Mouse (Mus musculus) spleen, adult 12 weeks (tissue): Measurements from ENCODE around the gene Mrfap1.

Source experiments
- DNase-seq: peaks from one replicate; pipeline ENCODE4 v3.0.0; 2022; ENCODE audit warnings: low spot score

Mrfap1 gene

GRCm38 (mm10) chr5:36796296-36797014, at the start of gene Mrfap1:
TSS of gene Mrfap1 (minus strand) at chr5:36796772.
- peak; percentile 94 for DNase-seq

DNA sequence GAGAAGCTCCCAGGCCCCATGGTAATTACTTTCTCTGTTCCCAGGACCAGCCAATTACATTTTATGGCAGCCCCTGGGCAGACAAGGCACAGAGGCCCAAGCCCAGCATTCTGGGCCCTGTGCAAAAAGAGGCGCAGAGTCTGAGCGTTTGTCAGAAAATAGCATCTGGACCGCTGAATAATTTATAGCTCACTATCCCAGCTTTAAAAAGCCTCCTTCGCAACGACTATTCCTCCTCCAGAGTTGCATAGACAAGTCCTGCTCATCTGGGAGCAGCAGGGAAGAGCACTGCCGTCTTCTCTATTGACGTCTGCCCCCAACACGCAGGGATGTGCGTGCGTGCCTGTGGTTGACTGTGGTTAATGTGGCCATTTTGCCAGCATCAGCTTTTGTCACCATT, 47.9 kb upstream of the Mrfap1 start:
- no peak for DNase-seq

DNA sequence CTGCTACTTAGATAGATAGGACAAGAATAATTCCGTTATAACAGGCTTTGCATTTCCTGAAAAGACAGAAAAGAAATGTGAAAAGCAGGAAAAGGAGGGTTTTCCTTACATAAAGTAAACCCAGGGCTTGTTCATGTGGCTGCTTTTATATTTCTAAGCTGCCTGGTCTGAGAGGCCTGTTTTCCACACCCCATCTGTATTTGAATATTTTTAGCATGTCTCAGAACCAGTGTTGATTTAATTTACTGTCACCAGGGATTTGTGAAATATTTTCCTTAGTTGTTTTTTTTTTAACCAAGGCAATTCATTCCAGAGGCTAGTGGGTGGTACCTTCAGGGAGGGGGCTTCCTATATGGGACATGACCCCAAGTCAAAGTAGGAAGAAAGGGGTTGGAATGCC, 45.1 kb upstream of the Mrfap1 start:
- no peak for DNase-seq

- no peak for DNase-seq
These were observed 43.5 kb upstream of the Mrfap1 start for GRCm38 (mm10) chr5:36840092-36840491.

- no peak for DNase-seq
These were observed 43.0 kb upstream of the Mrfap1 start for GRCm38 (mm10) chr5:36839602-36840001.

DNA sequence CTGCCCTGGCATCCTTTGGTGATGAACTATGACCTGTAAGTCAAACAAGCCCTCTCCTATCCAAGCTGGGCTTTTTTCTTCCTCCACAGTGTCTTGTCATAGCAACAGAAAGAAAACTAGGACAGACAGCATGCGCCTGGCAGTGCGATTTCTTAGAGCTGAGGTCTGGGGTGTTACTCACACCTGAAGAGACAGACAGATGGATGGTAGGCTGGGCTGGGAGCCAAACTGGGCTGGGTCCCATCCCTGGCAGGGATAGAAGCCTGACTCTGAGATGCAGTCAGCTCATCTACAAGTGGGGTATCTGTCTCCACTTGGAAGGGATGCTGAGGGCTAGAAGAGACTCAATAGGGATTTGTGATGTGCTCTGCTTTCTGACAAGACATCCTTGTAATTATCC, 42.5 kb upstream of the Mrfap1 start:
- DNase-seq, result no peak

- peak; percentile 42 for DNase-seq
These were observed 39.4 kb upstream of the Mrfap1 start for GRCm38 (mm10) chr5:36835933-36836332.

- no peak for DNase-seq
These were observed 34.7 kb upstream of the Mrfap1 start for GRCm38 (mm10) chr5:36831272-36831671.

DNA sequence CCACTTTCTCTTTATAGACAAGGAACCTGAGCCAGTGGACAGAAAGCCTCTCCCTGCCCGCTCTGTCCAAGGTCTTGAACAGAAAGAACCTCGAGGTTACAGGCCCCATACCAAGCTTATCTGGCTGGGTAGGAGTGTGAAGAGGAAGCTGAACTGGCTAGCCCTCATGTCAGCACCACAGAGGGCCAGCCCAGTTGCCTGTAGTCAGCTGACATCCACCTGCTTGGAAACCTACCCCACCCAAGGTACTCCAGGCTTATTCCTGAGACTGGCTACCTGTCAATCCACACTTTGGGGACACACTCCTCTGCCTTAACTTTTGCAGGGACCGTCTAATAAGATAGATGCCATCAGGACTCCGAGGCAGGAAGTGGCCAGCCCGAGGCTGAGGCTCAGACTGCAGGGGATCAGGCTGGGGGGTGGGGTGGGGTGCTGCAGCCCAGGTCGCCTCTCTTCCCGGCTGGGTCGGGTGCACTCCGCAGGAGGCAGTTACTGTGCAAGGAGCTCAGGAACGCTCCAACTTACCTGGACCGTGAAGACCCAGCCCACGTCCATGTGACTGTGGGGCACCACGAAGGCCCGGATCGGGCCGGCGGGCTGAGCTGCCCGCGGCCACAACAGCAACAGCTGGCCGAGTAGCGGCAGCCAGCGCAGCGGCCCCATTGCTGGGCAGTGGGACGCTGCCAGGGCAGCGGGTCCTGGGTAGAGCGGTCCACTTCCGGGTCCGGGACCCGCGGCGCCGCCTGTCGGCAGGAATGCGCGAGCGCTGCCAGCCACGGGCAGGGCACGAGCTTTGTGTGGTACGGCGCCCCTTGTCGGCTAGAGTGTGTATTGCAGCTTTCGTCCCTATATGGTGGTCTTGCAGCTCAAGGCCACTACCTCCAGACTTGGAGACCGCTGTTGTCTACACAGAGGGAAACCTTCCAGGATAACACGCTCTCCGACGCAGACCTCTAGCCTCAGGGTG, 33.6 kb upstream of the Mrfap1 start, which contains the start of gene Man2b2:
Gene Man2b2 (minus strand): TSS at position 741 of the 967 bp plus-strand sequence.
- peak; percentile 81 for DNase-seq

GRCm38 (mm10) chr5:36829098-36829497, 32.5 kb upstream of the Mrfap1 start:
- no peak for DNase-seq

GRCm38 (mm10) chr5:36822907-36823306, 26.3 kb upstream of the Mrfap1 start:
- DNase-seq, result no peak

- peak; percentile 17 for DNase-seq
These were observed 23.6 kb upstream of the Mrfap1 start for GRCm38 (mm10) chr5:36820142-36820541.

- no peak for DNase-seq
These were observed 23.2 kb upstream of the Mrfap1 start for GRCm38 (mm10) chr5:36819742-36820141.

DNA sequence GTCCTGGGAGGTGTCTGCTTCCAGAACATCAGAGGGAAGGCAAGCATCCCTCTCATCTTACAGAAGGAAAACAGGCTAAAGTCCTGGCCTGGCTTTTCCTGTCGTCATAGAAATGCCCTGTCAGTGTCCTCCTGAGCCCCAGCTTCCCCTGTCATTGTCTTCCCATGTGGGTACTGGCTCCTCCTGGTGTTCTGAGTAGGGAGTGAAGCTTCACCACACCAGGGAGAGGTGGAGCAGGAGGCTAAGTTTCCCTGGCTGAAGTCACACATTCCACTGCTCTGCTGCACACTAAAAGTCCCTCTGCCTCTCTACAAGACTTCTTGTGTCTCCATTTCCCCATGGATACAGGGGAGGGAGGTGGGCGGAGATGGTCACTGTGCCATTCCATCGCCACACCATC, 21.2 kb upstream of the Mrfap1 start:
- no peak for DNase-seq

DNA sequence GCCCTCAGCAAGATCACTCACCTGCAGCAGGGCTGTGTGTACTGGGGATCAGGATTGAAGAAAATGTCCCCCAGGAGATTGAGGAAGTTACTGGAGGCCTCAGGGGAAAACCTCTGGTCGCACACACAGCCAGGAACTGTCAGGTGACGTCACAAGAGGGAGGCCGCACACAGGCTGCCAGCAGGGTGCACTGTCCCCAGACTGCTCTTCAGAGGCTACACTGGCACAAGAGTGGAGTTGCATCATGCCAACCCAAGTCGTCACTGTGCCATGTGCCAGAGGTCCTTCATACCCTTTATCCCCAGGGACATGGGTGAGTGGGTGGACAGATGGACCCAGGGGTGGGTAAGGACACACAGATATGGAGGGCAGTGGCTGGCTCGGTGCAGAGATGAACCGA, 18.0 kb upstream of the Mrfap1 start:
- DNase-seq, result no peak

DNA sequence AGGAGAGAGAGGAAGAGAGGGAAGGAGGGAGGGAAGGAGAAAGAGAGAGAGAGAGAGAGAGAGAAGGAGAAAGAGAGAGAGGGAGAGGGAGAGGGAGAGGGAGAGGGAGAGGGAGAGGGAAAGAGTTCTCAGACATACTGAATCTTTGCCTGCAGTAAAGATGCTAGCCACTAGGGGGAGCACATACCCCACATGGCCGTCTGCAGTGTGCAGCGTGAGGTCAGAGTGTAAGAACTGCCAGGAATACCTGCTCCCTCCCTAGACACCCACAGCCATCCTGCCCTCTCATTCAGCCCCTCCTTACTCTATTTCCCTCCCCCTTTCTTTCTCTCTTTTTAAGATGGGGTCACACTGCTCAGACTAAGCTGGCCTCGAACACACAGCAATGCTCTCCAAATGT, 14.8 kb upstream of the Mrfap1 start:
- peak; percentile 26 for DNase-seq

DNA sequence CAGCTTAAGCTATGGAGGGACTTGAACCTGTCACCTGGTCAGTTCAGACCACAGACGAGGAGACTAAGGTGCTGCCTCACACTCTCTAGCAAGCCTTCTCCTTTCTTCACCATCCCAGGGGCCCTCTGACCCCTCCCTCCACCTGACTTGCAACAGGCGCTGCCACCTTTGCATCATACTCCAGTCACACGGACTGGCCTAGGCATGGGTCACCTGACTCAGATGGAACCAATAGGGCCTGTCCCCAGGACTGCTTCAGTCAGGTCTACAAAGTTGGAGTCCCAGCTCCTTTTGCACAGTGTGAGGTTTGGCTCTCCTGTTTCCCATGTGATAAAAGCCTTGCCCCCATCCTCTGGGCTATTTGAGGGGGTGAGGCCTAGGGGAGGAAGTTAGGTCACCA, 14.1 kb upstream of the Mrfap1 start:
- no peak for DNase-seq

GRCm38 (mm10) chr5:36809123-36809522, 12.6 kb upstream of the Mrfap1 start:
- no peak for DNase-seq

GRCm38 (mm10) chr5:36807106-36807505, 10.5 kb upstream of the Mrfap1 start:
- DNase-seq, result no peak

DNA sequence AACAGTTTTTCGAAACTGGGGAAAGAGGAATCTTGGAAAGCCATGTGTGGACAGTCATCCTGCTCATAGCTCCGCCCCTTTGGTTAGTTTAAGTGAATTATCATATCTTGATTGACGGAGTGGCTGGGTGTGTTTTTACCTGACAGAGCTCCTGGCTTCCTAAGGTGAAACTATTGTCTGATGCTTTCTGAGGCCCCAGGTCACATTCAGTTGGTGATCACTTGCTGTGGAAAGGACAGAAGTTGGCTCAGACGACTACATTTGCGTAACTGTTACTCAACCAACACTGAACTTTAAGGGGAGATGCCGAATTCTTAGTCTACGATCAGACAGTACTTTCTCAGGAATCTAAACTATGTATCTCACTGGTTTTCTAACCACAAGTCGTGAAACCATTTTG, 719 bp upstream of the Mrfap1 start:
- no peak for DNase-seq

DNA sequence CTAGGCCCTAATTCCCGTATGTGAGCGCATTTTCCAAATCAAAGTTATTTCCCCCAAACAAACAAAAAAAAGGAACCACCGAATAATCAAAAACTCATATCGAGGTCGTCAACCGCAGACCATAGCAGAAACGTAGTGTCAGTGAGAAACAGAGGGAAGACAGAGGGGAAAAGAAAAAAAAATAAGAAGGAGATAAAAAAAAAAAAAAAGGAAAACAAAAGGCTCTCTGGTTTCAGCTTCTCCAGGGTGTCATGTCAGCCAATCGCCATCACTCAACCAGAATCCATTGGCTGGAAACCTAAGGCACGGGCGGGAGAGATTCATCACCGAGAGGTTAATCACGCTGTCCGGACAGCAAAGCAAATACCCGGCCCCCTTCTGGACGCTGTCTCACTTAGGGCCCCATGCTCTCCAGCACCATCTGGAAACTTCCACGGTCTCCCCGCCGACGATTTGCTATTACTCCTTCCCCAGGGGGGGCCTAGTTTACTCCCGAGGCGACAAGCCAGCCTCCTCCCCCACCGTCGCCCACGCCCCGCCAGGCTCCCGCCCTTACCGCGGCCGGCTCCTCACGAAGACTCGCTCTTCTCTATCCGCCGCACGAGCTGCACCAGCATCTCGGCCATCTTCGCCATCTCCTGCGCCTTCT, 801 bp downstream of the Mrfap1 start:
- DNase-seq, result peak; percentile 67

DNA sequence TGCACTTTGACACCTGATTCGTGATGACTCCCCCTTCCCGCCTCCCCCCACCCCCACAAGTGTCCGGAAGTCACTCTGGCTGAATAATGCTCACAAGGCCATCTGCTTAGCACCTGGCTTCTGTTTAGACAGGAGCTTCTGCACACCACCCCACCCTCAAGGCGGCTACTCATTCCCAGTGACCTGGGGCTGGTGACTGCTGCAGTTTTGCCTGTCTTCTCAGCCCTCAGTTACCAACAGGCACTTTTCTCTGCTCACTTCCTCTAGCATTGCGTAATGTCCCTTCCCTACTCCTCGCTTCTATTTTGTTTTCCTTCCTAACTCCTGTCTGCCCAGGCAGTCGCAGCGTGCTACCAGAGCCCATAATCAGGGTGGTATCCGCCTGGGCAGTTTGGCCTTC, 4.7 kb downstream of the Mrfap1 start:
- no peak for DNase-seq

DNA sequence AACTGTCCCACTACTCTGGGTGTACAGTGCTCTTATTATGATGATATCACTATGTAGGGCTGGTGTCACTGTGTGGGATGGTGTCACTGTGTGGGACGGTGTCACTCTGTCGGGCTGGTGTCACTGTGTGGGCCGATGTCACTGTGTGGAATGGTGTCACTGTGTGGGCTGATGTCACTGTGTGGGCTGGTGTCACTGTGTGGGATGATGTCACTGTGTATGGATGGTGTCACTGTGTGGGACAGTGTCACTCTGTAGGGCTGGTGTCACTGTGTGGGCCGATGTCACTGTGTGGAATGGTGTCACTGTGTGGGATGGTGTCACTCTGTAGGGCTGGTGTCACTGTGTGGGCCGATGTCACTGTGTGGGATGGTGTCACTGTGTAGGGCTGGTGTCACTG, 10.5 kb downstream of the Mrfap1 start:
- DNase-seq, result no peak
